Mouse (Mus musculus) heart, embryonic 14.5 days (tissue): Measurements from ENCODE around the gene Nmd3. TPM values are rescaled to one million over a fixed set of nuclear protein-coding genes. Genes with fewer than 3 reads are reported as not detected.

ENCODE experiments used
- ATAC-seq: fragments of 200-750 bp; cut with Nextera tagmentation; 2 replicates; pipeline ENCODE4 v1.8.0; 2017; ENCODE audit warnings: low read depth, moderate TSS enrichment; ENCODE audit not compliant: insufficient number of reproducible peaks, insufficient read depth, low FRiP score
- H3K27ac ChIP-seq, 2 experiments: fragments of 200-500 bp in 1 of 2; fragments of 300-500 bp in 1 of 2; sonication (generic) in 1 of 2; replicated peaks in 1 of 2; 2 replicates each; pipeline ENCODE4 v1.5.1; 2012 to 2014; ENCODE audit warnings: low read depth in 2 of 2, low read length in 2 of 2, control low read depth in 1 of 2, mild to moderate bottlenecking in 1 of 2, mixed read lengths in 1 of 2; ENCODE audit not compliant: control insufficient read depth in 1 of 2, insufficient read depth in 1 of 2
- H3K27me3 ChIP-seq: fragments of 300-500 bp; sonication (generic); 2 replicates; pipeline ENCODE4 v1.6.1; 2014; ENCODE audit warnings: mild to moderate bottlenecking, low read length, control low read depth; ENCODE audit not compliant: control insufficient read depth, insufficient read depth
- H3K36me3 ChIP-seq: fragments of 300-500 bp; sonication (generic); 2 replicates; pipeline ENCODE4 v1.6.1; 2014; ENCODE audit warnings: mild to moderate bottlenecking, control low read depth, low read length, mixed read lengths; ENCODE audit not compliant: control insufficient read depth, insufficient read depth
- H3K4me1 ChIP-seq, 2 experiments: fragments of 200-500 bp in 1 of 2; fragments of 300-500 bp in 1 of 2; sonication (generic) in 1 of 2; 2 replicates each; pipeline ENCODE4 v1.6.1; 2012 to 2014; ENCODE audit warnings: low read length in 2 of 2, control low read depth in 1 of 2, mixed read lengths in 1 of 2; ENCODE audit not compliant: control insufficient read depth in 2 of 2, insufficient read depth in 2 of 2
- H3K4me2 ChIP-seq: fragments of 300-500 bp; sonication (generic); 2 replicates; pipeline ENCODE4 v1.6.1; 2014; ENCODE audit warnings: mild to moderate bottlenecking, low read length
- H3K4me3 ChIP-seq, 2 experiments: fragments of 200-500 bp in 1 of 2; fragments of 300-500 bp in 1 of 2; sonication (generic) in 1 of 2; 2 replicates each; pipeline ENCODE4 v1.5.1; 2012 to 2014; ENCODE audit warnings: low read length in 2 of 2, mild to moderate bottlenecking in 2 of 2, control low read depth in 1 of 2, low read depth in 1 of 2, moderate library complexity in 1 of 2; ENCODE audit not compliant: control insufficient read depth in 1 of 2, insufficient read depth in 1 of 2
- H3K9ac ChIP-seq: fragments of 300-500 bp; sonication (generic); 2 replicates; pipeline ENCODE4 v1.6.1; 2014; ENCODE audit warnings: mild to moderate bottlenecking, low read length
- H3K9me3 ChIP-seq: fragments of 300-500 bp; sonication (generic); 2 replicates; pipeline ENCODE4 v1.6.1; 2016; ENCODE audit warnings: low read length, control low read depth; ENCODE audit not compliant: control insufficient read depth
- WGBS: fragments of 180-500 bp; shearing (Covaris S2); extraction: QIAGEN DNeasy Blood & Tissue Kit; methylation state at CpG from one replicate; pipeline ENCODE4 v1.1.7; 2014; 5-methylcytosine and 5-hydroxymethylcytosine counted together
- polyA plus RNA-seq: library from polyadenylated mRNA; unstranded; fragments of >200 nt; fragmentation: Nextera tagmentation; extraction: Ambion mirVana; gene quantifications from 2 replicates; pipeline ENCODE4 v1.2.1, GENCODE M21; 2014

Nmd3 gene
- polyA plus RNA-seq, 1 experiment from 2014 or later = 107 TPM

GRCm38 (mm10) chr3:69755192-69755591, 33.4 kb downstream of the Nmd3 start:
- Histone ChIP-seq H3K4me3 (no peak overlapping the region), H3K9ac (no peak overlapping the region), H3K9me3 (no peaks in the 10 kb centered on the region), H3K27me3 (no peaks in the 10 kb centered on the region), H3K4me2 (no peak overlapping the region), H3K27ac (no peak overlapping the region), H3K4me1 (no peaks in the 10 kb centered on the region), H3K36me3 (peaks cover 81% of the 10 kb centered on the region)
- 71% methylated on average over 3 of the region's 3 CpGs for WGBS
- no peak for ATAC-seq

DNA sequence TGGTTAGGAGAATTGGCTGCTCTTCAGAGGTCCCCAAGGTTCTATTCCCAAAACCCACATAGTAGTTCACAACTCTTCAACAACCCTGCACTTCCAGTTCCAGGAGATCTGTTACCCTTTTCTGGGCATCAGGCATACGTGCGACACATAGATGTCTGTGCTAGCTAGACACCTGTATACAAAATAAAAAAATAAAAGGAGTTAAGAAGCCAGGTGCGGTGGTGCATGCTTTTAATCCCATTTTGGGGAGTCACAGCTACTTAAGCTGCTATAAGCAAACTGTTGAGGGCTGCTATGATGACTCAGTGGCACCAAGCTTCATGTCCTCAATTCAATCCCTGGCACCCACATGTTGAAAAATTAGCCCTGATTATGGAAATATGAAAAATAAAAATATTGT, 34.2 kb downstream of the Nmd3 start:
- Histone ChIP-seq H3K4me3 (no peak overlapping the region), H3K27me3 (no peaks in the 10 kb centered on the region), H3K9me3 (no peaks in the 10 kb centered on the region), H3K36me3 (peaks cover 73% of the 10 kb centered on the region), H3K9ac (no peak overlapping the region), H3K27ac (no peak overlapping the region), H3K4me2 (no peak overlapping the region), H3K4me1 (no peaks in the 10 kb centered on the region)
- no peak for ATAC-seq
- WGBS = 86% methylated on average over 3 of the region's 3 CpGs

DNA sequence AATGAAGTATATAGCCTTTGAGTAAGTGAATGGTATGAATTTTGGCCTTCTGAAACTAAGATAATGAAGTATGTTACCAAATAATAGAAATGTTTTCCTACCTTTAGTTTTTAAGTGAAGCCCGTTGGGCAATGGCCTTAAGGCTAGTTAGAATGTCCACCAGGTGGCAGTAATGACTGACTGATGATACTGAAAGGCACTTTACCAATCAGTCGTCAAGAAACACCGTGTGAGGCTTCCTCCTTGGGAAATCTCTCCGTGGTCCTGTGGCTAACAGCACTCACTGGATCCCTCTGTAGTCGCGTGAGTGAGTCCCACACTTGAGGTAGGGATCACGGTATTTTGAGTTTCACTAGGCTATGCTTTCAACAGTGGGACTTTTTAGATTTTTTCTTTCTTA, 34.7 kb downstream of the Nmd3 start:
- Histone ChIP-seq H3K9me3 (no peaks in the 10 kb centered on the region), H3K36me3 (peaks cover 72% of the 10 kb centered on the region), H3K27me3 (no peaks in the 10 kb centered on the region), H3K4me3 (no peak overlapping the region), H3K4me2 (no peak overlapping the region), H3K27ac (no peak overlapping the region), H3K4me1 (no peaks in the 10 kb centered on the region), H3K9ac (no peak overlapping the region)
- 26% methylated on average over 7 of the region's 7 CpGs for WGBS
- ATAC-seq = no peak

DNA sequence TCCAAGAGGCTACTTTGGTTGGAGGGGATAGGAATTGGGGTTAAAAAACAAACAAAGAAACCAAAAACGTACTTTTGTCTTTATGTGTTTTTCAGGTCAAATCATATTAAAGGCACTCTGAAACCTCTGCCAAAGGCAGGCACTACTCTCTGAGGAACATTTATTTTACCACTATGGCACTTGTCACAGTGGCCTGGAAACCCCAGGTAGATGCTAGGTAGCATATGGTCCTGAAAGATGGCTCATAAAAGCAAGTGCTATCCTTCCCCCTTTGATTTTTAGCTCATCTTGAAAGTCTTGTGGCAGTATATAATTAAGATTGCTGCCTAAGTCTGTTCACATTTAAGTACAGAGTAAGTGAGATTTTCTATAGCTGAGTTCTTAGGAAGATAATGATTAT, 35.7 kb downstream of the Nmd3 start:
- Histone ChIP-seq H3K27ac (no peak overlapping the region), H3K36me3 (peaks cover 64% of the 10 kb centered on the region), H3K27me3 (no peaks in the 10 kb centered on the region), H3K9me3 (no peaks in the 10 kb centered on the region), H3K4me3 (no peak overlapping the region), H3K9ac (no peak overlapping the region), H3K4me1 (no peaks in the 10 kb centered on the region), H3K4me2 (no peak overlapping the region)
- WGBS = 97% methylated on average over 1 of the region's 1 CpGs
- ATAC-seq = no peak

DNA sequence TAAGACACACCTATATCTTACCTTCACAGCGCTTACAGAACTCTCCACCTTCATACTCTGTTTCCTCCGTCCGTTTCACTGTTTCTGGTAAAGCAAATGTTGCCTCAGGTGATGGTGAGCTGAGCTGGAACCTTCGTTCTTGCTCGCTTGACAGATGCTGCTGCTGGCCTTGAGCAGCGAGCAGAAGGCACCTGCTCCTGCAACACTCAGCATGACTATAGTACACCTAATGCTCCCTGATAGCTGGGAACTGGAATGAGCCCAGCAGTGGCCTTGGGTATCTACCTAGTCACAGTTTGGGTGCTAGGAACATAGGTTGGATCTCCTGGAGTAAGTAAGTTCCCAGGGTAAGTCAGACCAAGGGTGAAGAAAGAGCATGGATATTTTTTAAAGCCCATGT, 38.3 kb downstream of the Nmd3 start:
- Histone ChIP-seq H3K27me3 (no peaks in the 10 kb centered on the region), H3K27ac (no peak overlapping the region), H3K4me2 (no peak overlapping the region), H3K4me1 (no peaks in the 10 kb centered on the region), H3K4me3 (no peak overlapping the region), H3K9ac (no peak overlapping the region), H3K36me3 (peaks cover 41% of the 10 kb centered on the region), H3K9me3 (no peaks in the 10 kb centered on the region)
- 84% methylated on average over 6 of the region's 6 CpGs for WGBS
- ATAC-seq = no peak

DNA sequence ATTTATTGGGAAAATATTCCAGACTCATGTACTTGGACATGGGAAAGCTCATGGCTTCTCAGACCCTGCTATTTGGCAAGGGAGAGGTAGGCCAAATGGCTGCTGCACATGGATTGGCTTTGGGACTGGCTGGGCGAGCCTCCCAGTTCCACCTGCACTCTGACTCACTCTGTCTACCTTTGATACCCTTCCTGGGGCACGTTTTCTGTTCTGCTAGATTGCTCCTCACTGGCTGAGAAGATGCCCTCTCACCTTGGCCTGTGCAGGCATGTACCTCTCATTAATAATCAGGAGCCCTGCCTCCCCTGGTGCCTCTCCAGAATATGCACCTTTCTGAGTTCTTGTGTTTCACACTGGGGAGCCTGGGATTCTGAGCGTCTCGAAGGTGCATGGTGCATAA, 39.4 kb downstream of the Nmd3 start:
- H3K9ac ChIP-seq = no peak overlapping the region
- no peak overlapping the region for H3K4me2 ChIP-seq
- no peak for ATAC-seq
- no peaks in the 10 kb centered on the region for H3K4me1 ChIP-seq
- H3K9me3 ChIP-seq = no peaks in the 10 kb centered on the region
- H3K27ac ChIP-seq = no peak overlapping the region
- no peak overlapping the region for H3K4me3 ChIP-seq
- H3K27me3 ChIP-seq = no peaks in the 10 kb centered on the region
- 91% methylated on average over 4 of the region's 4 CpGs for WGBS
- H3K36me3 ChIP-seq = peaks cover 36% of the 10 kb centered on the region

GRCm38 (mm10) chr3:69762838-69763368, 41.1 kb downstream of the Nmd3 start:
- ATAC-seq = no peak
- Histone ChIP-seq H3K9me3 (no peaks in the 10 kb centered on the region), H3K4me1 (no peaks in the 10 kb centered on the region), H3K36me3 (peaks cover 25% of the 10 kb centered on the region), H3K27ac (no peak overlapping the region), H3K27me3 (no peaks in the 10 kb centered on the region), H3K4me3 (no peak overlapping the region), H3K9ac (no peak overlapping the region), H3K4me2 (no peak overlapping the region)
- 82% methylated on average over 6 of the region's 6 CpGs for WGBS
